Mouse (Mus musculus) CH12.LX (cell line): Measurements from ENCODE around the gene Retreg3.

Experiments
- CTCF ChIP-seq, 2 experiments: IDR thresholded peaks in 1 of 2; conservative IDR thresholded peaks in 1 of 2; 2 replicates each; pipeline ENCODE4 v1.5.1; 2011 to 2012; ENCODE audit warnings: low read depth in 2 of 2, low read length in 2 of 2, improper control_type of control experiment in 1 of 2, inconsistent platforms in 1 of 2, mild to moderate bottlenecking in 1 of 2, moderate library complexity in 1 of 2
- E2F4 ChIP-seq: IDR thresholded peaks from 2 replicates; pipeline ENCODE4 v1.6.1; 2011; ENCODE audit warnings: low read depth, low read length, improper control_type of control experiment; ENCODE audit not compliant: insufficient replicate concordance
- ELF1 ChIP-seq: IDR thresholded peaks from 2 replicates; pipeline ENCODE4 v1.6.1; 2014; ENCODE audit warnings: low read depth, mild to moderate bottlenecking, inconsistent platforms, low read length, improper control_type of control experiment
- EP300 ChIP-seq: IDR thresholded peaks from 2 replicates; pipeline ENCODE4 v1.6.1; 2011; ENCODE audit warnings: low read length, improper control_type of control experiment
- GABPA ChIP-seq: IDR thresholded peaks from 2 replicates; pipeline ENCODE4 v1.6.1; 2012; ENCODE audit warnings: low read depth, low read length, improper control_type of control experiment, inconsistent platforms; ENCODE audit not compliant: insufficient replicate concordance
- MAFK ChIP-seq: IDR thresholded peaks from 2 replicates; pipeline ENCODE4 v1.6.1; 2011; ENCODE audit warnings: low read length, improper control_type of control experiment; ENCODE audit not compliant: insufficient replicate concordance
- MEF2A ChIP-seq: IDR thresholded peaks from 2 replicates; pipeline ENCODE4 v1.6.1; 2014; ENCODE audit warnings: low read depth, mild to moderate bottlenecking, inconsistent platforms, low read length, improper control_type of control experiment, borderline replicate concordance
- PAX5 ChIP-seq: IDR thresholded peaks from 2 replicates; pipeline ENCODE4 v1.6.1; 2012; ENCODE audit warnings: low read length, inconsistent platforms, mixed read lengths
- POLR2A ChIP-seq: IDR thresholded peaks from 2 replicates; pipeline ENCODE4 v1.6.1; 2011; ENCODE audit warnings: low read depth, mild to moderate bottlenecking, improper control_type of control experiment, low read length
- POLR2AphosphoS2 ChIP-seq: IDR thresholded peaks from 2 replicates; pipeline ENCODE4 v1.6.1; 2011; ENCODE audit warnings: low read depth, low read length, improper control_type of control experiment
- UBTF ChIP-seq: IDR thresholded peaks from 2 replicates; pipeline ENCODE4 v1.6.1; 2012; ENCODE audit warnings: low read depth, mild to moderate bottlenecking, inconsistent platforms, low read length, improper control_type of control experiment, moderate library complexity
- USF1 ChIP-seq: IDR thresholded peaks from 2 replicates; pipeline ENCODE4 v1.6.1; 2014; ENCODE audit warnings: low read depth, mild to moderate bottlenecking, inconsistent platforms, low read length, improper control_type of control experiment
- ZMIZ1 ChIP-seq: IDR thresholded peaks from 2 replicates; pipeline ENCODE4 v1.6.1; 2012; ENCODE audit warnings: low read depth, mild to moderate bottlenecking, inconsistent platforms, low read length, improper control_type of control experiment
- ZNF384 ChIP-seq: IDR thresholded peaks from 2 replicates; pipeline ENCODE4 v1.6.1; 2012; ENCODE audit warnings: low read depth, low read length, improper control_type of control experiment, inconsistent platforms

GRCm38 (mm10) chr11:101070189-101070527 lies 49.5 kb downstream of the Retreg3 start:
- TF ChIP-seq E2F4 (no peak), POLR2A (no peak), CTCF (conservative IDR thresholded peaks at IDR 0.05 in 1 of 2, IDR thresholded peaks at IDR 0.05 in 1 of 2; ENCODE audit: low read depth in 2 of 2, low read length in 2 of 2) (no peak), EP300 (no peak), UBTF (0 out of 2 replicates have a peak, but pooled peaks have one; percentile 64), ZMIZ1 (no peak), USF1 (no peak), POLR2AphosphoS2 (no peak; the same call in 1 of the 2 replicates), ZNF384 (no peak), MAFK (no peak), ELF1 (no peak; the same call in 1 of the 2 replicates), PAX5 (no peak), MEF2A (0 out of 2 replicates have a peak, but pooled peaks have one; percentile 7), GABPA (no peak)
